Mouse (Mus musculus) c-Kit-negative CD71-positive TER-119-positive erythroid progenitor cells, embryonic 14.5 days (primary cell): ENCODE measurements around the gene Gm10663.

Source experiments
- DNase-seq: peaks from one replicate; pipeline ENCODE4 v3.0.0-alpha.2; 2013; ENCODE audit warnings: low read depth, low spot score

The Gm10663 gene

DNA sequence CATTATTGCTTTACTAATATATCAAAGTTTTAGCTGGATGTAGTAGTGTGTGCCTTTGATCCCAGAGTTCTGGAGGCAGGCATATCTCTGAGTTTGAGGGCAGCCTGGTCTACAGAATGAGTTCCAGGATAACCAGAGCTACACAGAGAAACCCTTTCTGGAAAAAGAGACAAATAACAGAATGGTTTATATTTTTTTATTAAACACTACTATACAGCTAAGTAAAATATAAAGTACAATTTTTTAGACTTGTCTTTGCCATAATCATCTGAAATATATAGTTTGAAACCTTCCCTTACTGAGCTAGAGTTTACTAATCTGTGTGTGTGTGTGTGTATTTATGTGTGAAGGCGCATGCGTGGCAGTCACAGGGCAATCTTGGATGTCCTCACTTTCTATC is at the start of gene Gm10663:
Gene Gm10663, plus strand, starts transcription at position 301 of the 400 bp plus-strand sequence.
- DNase-seq = no peak

DNA sequence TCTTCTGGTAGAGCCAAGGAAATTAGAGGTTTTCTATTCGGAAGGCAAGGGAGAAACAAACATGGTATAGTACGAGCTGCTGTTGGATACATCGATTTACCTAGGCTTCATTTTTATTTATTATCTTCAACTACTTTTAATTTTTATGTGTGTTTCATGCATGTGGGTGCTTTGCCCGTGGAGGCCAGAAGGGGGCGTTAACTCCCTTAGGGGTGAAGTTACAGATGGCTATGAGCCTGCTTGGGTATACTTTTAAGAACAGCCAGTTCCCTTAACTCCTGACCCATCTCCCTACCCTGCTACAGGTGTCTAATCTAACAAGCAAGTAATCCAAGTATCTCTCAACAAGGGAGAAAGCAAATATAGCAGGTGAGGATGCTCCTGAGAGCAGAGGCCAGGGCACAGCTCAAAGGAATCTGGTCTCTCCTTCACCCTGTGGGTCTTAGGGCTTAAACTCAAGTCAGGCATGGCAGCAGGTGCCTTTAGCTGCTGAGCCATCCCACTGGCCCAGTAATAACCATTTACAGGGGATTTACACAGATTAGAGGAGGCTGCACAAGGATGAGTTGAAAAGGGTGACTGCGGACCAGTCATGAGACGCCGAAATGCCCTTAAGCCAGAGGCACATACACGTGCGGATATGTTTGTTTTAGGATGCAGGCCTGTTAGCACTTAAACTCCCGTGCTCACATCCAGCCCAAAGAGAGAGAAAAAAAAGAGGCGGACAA is 45.7 kb upstream of the Gm10663 start:
- DNase-seq = no peak

GRCm38 (mm10) chr8:65029776-65030175 is 45.1 kb upstream of the Gm10663 start:
- no peak for DNase-seq

GRCm38 (mm10) chr8:65030735-65031485 is 43.9 kb upstream of the Gm10663 start:
- DNase-seq = no peak

- DNase-seq = no peak
Observed at GRCm38 (mm10) chr8:65032107-65032506, 42.7 kb upstream of the Gm10663 start.

DNA sequence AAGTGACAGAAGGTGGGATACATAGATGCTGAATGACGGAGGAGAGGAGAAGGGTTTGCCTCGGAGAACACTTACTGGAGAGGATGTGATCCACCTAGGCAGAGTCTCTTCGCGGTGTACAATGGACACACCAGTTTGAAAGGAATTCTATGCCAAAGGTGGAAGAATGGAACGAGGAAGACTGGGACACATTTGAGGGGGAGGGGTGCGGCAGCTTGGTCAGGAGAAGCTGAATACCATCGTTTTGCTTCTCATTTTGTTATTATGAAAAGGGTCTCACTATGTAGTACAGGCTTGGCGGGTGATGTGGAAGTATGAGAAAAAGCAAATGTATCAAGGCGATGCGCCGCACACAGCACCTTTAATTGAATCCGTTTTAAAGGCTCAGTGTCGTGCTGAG is 41.8 kb upstream of the Gm10663 start:
- DNase-seq = no peak

DNA sequence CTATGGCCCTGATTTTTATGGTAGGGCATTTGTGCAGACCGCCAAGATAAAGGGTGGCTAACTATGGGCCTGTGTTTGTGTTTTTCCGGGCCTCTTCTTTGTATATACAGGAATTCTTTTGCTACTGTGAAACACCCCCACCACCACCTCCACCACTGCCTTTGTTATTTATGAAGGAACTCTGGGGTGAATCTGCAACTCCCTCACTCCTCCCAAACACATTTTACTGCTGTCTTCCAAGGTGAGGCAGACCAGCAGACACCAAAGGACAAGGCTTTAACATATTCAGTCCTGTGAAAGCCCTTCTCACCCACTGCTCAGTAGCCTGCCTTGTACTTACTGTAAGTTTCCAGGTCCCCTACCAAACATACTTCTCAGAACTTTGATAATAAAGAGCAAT is 40.7 kb upstream of the Gm10663 start:
- no peak for DNase-seq

- DNase-seq = no peak
Observed at GRCm38 (mm10) chr8:65037117-65037533, 37.7 kb upstream of the Gm10663 start, which contains the start of gene Apela. Gene Apela, minus strand, starts transcription at chr8:65037336.

DNA sequence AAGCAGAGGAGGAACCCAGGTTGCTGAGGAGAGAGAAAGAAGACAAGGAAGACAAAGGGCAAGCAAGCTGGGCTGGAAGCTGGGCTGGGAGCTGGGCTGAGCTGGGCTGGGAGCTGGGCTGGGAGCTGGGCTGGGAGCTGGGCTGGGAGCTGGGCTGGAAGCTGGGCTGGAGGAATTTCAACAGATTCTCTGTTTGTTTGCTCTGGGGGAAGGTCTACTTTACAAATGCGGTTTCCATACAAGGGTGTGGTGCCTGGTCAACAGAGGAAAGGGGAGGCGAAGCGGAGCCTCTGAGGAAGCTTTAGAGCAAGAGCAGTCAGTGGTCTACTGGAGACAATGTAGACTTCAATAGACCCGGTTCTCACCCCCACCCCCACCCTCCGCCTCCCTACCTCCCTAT is 28.3 kb upstream of the Gm10663 start:
- no peak for DNase-seq

DNA sequence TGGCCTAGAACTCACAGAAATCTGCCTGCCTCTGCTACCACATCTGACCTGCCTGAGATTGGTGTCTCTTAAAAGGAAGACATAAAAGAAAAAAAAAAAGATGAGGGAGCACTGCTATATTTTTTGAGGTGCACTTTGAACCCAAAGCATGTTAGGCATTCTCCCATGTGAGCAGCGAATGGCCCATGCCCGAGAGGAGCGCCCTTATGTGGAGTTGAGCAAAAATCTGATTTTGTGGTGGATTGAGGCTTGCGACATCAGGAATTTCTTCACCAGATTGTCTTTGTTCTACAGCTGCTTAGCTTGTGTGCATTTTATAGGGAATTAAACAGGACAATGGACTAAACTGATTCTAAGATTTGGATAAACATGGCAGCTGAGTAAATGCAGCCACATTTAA is 27.6 kb upstream of the Gm10663 start:
- no peak for DNase-seq

- DNase-seq = no peak
Observed at GRCm38 (mm10) chr8:65047801-65048200, 27.0 kb upstream of the Gm10663 start.

GRCm38 (mm10) chr8:65053554-65053953 is 21.3 kb upstream of the Gm10663 start:
- DNase-seq = no peak

DNA sequence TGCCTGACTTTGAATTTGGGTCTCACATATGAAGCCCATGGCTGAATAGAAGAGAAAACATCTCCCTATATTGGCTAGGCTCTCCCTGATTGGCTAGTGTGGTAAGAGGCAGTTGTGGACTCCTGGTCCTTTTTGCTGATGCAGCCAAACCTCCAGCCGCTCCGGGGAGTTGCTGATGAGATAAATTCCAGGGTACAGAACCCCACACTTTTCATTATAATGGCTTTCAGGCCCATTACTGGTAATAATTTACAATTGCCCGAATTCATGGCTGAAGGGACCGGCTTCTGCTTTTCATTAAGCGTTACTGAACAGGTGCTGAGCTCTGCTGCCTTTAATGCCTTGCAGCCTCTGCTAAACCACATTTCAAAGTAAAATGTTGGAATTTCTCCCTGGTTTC is 20.9 kb upstream of the Gm10663 start:
- DNase-seq = no peak

GRCm38 (mm10) chr8:65056722-65057121 is 18.1 kb upstream of the Gm10663 start:
- no peak for DNase-seq

DNA sequence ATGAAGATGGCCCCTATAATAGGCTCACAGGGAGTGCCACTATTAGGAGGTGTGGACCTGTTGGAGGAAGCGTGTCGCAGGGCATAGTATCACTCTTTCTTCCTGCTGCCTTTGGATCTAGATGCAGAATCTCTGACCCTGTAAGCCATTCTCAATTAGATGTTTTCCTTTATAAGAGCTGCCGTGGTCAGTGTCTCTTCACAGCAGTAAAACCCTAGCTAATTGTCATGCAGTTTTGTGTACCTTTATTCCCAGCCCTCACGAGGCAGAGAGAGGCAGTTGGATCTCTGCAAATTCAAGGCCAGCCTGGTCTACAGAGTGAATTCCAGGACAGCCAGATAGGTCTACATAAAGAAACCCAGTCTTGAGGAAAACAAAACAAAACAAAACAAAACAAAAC is 12.6 kb upstream of the Gm10663 start:
- no peak for DNase-seq

- no peak for DNase-seq
Observed at GRCm38 (mm10) chr8:65064071-65064470, 10.8 kb upstream of the Gm10663 start.

GRCm38 (mm10) chr8:65065622-65066021 is 9.2 kb upstream of the Gm10663 start:
- DNase-seq = no peak

- no peak for DNase-seq
Observed at GRCm38 (mm10) chr8:65067031-65067430, 7.8 kb upstream of the Gm10663 start.

DNA sequence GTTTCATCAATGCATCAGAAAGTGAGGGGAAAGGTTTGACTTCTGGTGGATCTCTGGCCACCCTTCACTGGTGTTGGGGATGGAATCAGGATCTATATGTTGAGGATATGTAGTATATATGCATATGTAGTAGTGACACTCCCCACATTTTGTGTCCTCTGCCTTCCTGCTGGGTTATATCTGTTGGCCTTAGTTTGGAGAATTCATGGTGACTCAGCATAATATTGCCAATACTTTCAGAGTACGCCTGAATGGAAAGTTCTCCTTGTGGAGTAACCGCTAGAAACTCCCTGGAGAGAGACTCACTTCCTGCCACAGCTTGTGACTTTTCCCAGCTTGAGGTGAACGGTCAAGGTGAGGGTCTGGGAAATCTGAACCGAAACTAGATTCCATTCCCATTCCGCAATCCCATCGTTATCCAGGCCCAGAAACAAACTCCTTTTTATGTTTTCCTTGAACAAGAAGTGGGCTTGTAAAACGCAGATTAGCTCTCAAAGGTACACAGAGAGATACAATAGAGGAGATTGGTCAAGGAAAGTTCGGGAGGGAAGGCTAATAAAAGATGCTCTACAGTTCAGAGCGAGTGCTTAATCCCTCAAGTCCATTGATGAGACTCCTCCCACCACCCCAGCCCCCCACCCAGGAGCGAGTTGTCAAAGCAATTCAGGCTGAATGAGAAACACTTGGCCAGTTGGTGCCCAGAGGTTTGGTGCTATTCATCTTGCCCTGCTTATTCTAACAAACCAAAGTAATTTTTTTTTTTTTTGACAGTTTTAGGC is 7.0 kb upstream of the Gm10663 start:
- no peak for DNase-seq

DNA sequence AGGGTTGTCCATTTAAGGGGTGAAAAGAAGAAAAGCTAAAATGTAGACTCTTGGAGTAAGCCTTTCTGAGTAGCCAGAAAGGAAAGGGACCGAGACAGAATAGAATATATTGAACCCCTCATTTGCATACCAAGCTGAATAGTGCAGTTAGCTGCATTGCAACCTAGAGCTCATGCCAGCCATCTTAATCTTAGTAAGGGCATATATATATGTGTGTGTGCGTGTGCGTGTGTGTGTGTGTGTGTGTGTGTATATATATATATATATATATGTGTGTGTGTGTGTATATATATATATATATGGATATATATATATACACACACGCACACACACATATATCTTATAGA is 6.4 kb upstream of the Gm10663 start:
- DNase-seq = no peak

DNA sequence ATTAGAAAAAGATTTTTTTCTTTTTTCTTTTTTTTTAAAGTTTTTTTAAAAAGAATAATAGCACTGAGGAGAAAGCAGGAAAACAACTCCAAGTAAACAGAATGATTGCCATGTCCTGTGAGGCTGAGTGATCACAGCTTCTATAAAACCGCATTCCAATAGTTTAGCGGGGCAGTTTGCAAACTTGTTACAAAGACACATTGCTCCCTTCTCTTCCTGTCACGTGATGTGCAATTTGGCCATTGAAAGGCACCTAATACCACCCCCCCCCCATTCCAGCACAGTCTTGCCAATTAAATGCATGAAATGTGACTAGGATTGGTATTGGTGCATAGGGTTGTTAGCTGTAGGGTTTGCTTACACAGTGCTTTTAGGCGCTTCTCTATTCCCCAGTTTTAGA is 3.8 kb upstream of the Gm10663 start:
- no peak for DNase-seq

DNA sequence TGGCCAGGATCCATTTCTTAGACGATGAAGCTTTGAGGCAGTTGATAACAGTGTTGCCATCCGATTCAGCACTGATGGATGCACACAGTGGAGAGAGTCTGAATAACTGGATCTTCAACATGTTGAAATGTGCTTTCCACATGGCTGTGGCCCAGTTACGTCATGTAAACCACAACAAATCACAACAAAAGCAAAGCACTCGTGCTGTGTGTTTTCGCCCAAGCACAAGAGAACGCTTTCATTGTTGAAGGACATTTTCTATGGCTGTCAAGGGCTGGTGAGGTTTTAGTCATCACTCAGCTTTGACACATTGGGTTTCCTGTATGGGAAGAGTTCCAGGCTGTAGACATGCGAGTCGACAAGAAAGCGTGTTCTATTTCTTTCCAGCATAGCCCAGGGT is 5.9 kb downstream of the Gm10663 start:
- DNase-seq = no peak
